Mouse (Mus musculus): ENCODE data around the gene C2cd2l.

- no peak for TF ChIP-seq CTCF (IDR thresholded peaks at IDR 0.05 in 2 of 3, conservative IDR thresholded peaks at IDR 0.05 in 1 of 3; ENCODE audit: control insufficient read depth in 1 of 3, insufficient read depth in 1 of 3, low read depth in 2 of 3, low read length in 3 of 3, poor library complexity in 1 of 3, severe bottlenecking in 1 of 3)
- no peak for TF ChIP-seq EP300 (IDR thresholded peaks at IDR 0.05; ENCODE audit: low read depth in 1 of 2, low read length in 2 of 2)
- TF ChIP-seq RCOR1 (IDR thresholded peaks at IDR 0.05; ENCODE audit: low read depth, low read length) = no peak
- TF ChIP-seq POLR2A (IDR thresholded peaks at IDR 0.05; ENCODE audit: control insufficient read depth in 1 of 2, insufficient read depth in 1 of 2, low read depth in 1 of 2, low read length in 2 of 2, poor library complexity in 1 of 2) = no peak
- TF ChIP-seq RAD21 (IDR thresholded peaks at IDR 0.05; ENCODE audit: low read depth, low read length) = no peak
Measured at GRCm38 (mm10) chr9:44283183-44283582, 36.9 kb downstream of the C2cd2l start.

All from MEL (cell line).